Mouse (Mus musculus) lung, adult 2 months (tissue): Measurements from ENCODE around the gene Th.

Experiments used
- CTCF ChIP-seq: fragments of 200-500 bp; IDR thresholded peaks from 2 replicates; pipeline ENCODE4 v1.5.1; 2011; ENCODE audit warnings: mild to moderate bottlenecking, low read length, control low read depth; ENCODE audit not compliant: insufficient read depth
- POLR2A ChIP-seq: fragments of 200-500 bp; IDR thresholded peaks from 2 replicates; pipeline ENCODE4 v1.6.1; 2011; ENCODE audit warnings: low read depth, mild to moderate bottlenecking, control low read depth, low read length, borderline replicate concordance; ENCODE audit errors: extremely low read depth

DNA sequence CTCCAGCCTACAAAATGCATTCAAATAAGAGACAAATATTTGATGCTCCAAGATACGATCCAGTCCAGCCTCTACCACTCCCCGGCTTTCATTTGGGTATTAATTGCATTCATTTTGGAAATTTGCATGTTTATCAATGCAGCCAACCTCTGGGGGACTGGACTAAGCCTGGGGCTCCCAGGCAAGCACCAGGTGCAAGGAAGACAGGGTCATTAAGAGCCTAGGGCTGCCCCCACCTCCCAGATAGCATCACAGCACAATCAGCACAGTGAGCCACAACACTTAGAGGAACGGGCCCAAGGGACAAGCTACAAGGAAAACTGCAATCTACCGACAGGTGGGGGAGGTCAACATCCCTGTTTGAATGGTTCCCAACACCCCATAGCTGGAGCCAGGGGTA is 28.8 kb upstream of the Th start:
- no peak for TF ChIP-seq POLR2A
- TF ChIP-seq CTCF = no peak
